Comparison of ENCODE assay signal across 7 mouse cellular contexts in genomic region chr13:107879535-107879934, GRCm38 (mm10).
A peak's percentile ranks its signal among the peaks of the same experiment; 100 is the strongest.
DNase-seq lines count a peak whose midpoint lies in the region; ATAC-seq lines count a peak whose summit lies in the region.

No protein-coding gene starts in this region.

- H3K27me3 ChIP-seq in megakaryocyte, embryonic 14.5 days (replicated peaks), result no peaks in the 10 kb centered on the region

- no peak for ATAC-seq in megakaryocyte, adult 5-6 weeks (ENCODE audit: poor library complexity, severe bottlenecking)

- H3K36me3 ChIP-seq in megakaryocyte, embryonic 14.5 days (replicated peaks; ENCODE audit: low read length), result peaks cover 54% of the 10 kb centered on the region

- intact Hi-C loops in heart, postnatal 25 days (cut with DNase I), result no loop called here

- peak; percentile 48 for DNase-seq in gastrocnemius, postnatal 10 days
- peak; percentile 56 for DNase-seq in heart, postnatal 25 days (ENCODE audit: low spot score)
- peak; percentile 77 for DNase-seq in lung, postnatal 14 days
- DNase-seq in thymus, postnatal 36 days, result no peak
- no peak for DNase-seq in MN1 (ENCODE audit: low spot score)

- H3K4me1 ChIP-seq in megakaryocyte, embryonic 14.5 days, result peaks cover 70% of the 10 kb centered on the region

- H3K4me3 ChIP-seq in megakaryocyte, embryonic 14.5 days (replicated peaks), result peak overlapping the region; percentile 71

- H3K9me3 ChIP-seq in megakaryocyte, embryonic 14.5 days, result no peaks in the 10 kb centered on the region; the same call in 1 of the 2 replicates

Comparison
In these comparisons a context has a peak if more than half of its experiments do, and no peak if none do; other contexts are left out.
1. DNase-seq: peak in gastrocnemius, postnatal 10 days (single experiment), heart, postnatal 25 days (single experiment) and lung, postnatal 14 days (single experiment); none in thymus, postnatal 36 days (0 of 2) and MN1 (single experiment).